8 mouse cellular contexts compared by ENCODE assay signal in genomic region chr2:118896914-118897291, GRCm38 (mm10). TPM values are rescaled to one million over a fixed set of nuclear protein-coding genes. Genes with fewer than 3 reads are reported as not detected.
A peak's percentile ranks its signal among the peaks of the same experiment; 100 is the strongest.
DNase-seq lines count a peak whose midpoint lies in the region; ATAC-seq and TF ChIP-seq lines count a peak whose summit lies in the region.

No protein-coding gene starts in this region.

- H3K9ac ChIP-seq in forebrain, embryonic 11.5 days (ENCODE audit: low read length) = peak overlapping the region; percentile 29; the same call in 1 of the 2 replicates
- H3K9ac ChIP-seq in limb, embryonic 15.5 days = peak overlapping the region; percentile 29; the same call in 1 of the 2 replicates

- H3K4me2 ChIP-seq in forebrain, embryonic 11.5 days (ENCODE audit: low read depth, low read length, severe bottlenecking) = peak overlapping the region; percentile 69
- peak overlapping the region; percentile 94 for H3K4me2 ChIP-seq in limb, embryonic 15.5 days

- no peak for TF ChIP-seq CTCF in small intestine, adult 2 months (IDR thresholded peaks at IDR 0.05; ENCODE audit: extremely low read depth, insufficient read length, insufficient replicate concordance, low read depth, low read length)

- no peaks in the 10 kb centered on the region for H3K36me3 ChIP-seq in forebrain, embryonic 11.5 days (ENCODE audit: control insufficient read depth, insufficient read depth, low read length)
- no peaks in the 10 kb centered on the region for H3K36me3 ChIP-seq in limb, embryonic 15.5 days
- no peaks in the 10 kb centered on the region for H3K36me3 ChIP-seq in small intestine, adult 2 months (ENCODE audit: control insufficient read depth, insufficient read depth, low read length)

- under 1% methylated on average over 13 of the region's 13 CpGs for WGBS in forebrain, embryonic 11.5 days
- WGBS in limb, embryonic 15.5 days = 1% methylated on average over 13 of the region's 13 CpGs
- 3% methylated on average over 13 of the region's 13 CpGs for WGBS in small intestine, adult 2 months

- ATAC-seq in forebrain, embryonic 11.5 days (replicated peaks; ENCODE audit: low FRiP score) = no peak
- no peak for ATAC-seq in limb, embryonic 15.5 days (ENCODE audit: insufficient number of reproducible peaks, low FRiP score, low TSS enrichment, low read depth)

- intact Hi-C loops in gastrocnemius, postnatal 14 days (cut with DNase I; ENCODE audit: low total_unique reads) = no loop called here

- no peaks in the 10 kb centered on the region for H3K9me3 ChIP-seq in forebrain, embryonic 11.5 days (ENCODE audit: control insufficient read depth, low read length)
- H3K9me3 ChIP-seq in limb, embryonic 15.5 days = no peaks in the 10 kb centered on the region

- no peak overlapping the region for H3K27ac ChIP-seq in forebrain, embryonic 11.5 days (ENCODE audit: low read depth, low read length)
- no peak overlapping the region for H3K27ac ChIP-seq in limb, embryonic 15.5 days
- H3K27ac ChIP-seq in small intestine, adult 2 months (ENCODE audit: insufficient read depth, low read depth, low read length) = no peak overlapping the region

- peak overlapping the region; percentile 38 for H3K4me3 ChIP-seq in forebrain, embryonic 11.5 days (ENCODE audit: low read depth, low read length)
- peak overlapping the region; percentile 50 for H3K4me3 ChIP-seq in limb, embryonic 15.5 days
- H3K4me3 ChIP-seq in small intestine, adult 2 months (ENCODE audit: low read depth, low read length) = peak overlapping the region; percentile 61

- H3K4me1 ChIP-seq in forebrain, embryonic 11.5 days (replicated peaks; ENCODE audit: control insufficient read depth, insufficient read depth, low read length) = peaks cover 29% of the 10 kb centered on the region
- H3K4me1 ChIP-seq in limb, embryonic 15.5 days = peaks cover 41% of the 10 kb centered on the region
- H3K4me1 ChIP-seq in small intestine, adult 2 months (ENCODE audit: control insufficient read depth, insufficient read depth, insufficient read length, low read length) = peaks cover 19% of the 10 kb centered on the region

- peaks cover 55% of the 10 kb centered on the region for H3K27me3 ChIP-seq in forebrain, embryonic 11.5 days (ENCODE audit: control insufficient read depth, insufficient read depth, low read length)
- H3K27me3 ChIP-seq in limb, embryonic 15.5 days = peaks cover 72% of the 10 kb centered on the region
- H3K27me3 ChIP-seq in small intestine, adult 2 months (ENCODE audit: control insufficient read depth, insufficient read depth, low read length) = peaks cover 36% of the 10 kb centered on the region

- DNase-seq in cerebellum, postnatal 10 days = peak; percentile 42 to 56
- no peak for DNase-seq in cerebellum, adult 11 months
- peak; percentile 66 to 70 for DNase-seq in B cell, adult 2 months
- no peak for DNase-seq in forebrain, embryonic 11.5 days (ENCODE audit: low spot score)
- DNase-seq in gastrocnemius, postnatal 14 days = no peak
- DNase-seq in Muller cell, postnatal 12 days (ENCODE audit: inconsistent ontology term) = no peak

- TF ChIP-seq POLR2A in small intestine, adult 2 months (IDR thresholded peaks at IDR 0.05; ENCODE audit: low read depth, low read length) = no peak

RNA-seq across cellular contexts. Expression of gene Bahd1, which starts 3.3 kb away (rescaled TPM):
- 1.3 TPM in 2 replicates for polyA plus RNA-seq in forebrain, embryonic 11.5 days (2014; fragmentation: Nextera tagmentation; extraction: Ambion mirVana)
- polyA plus RNA-seq in limb, embryonic 15.5 days (2015; fragmentation: Nextera tagmentation; extraction: Ambion mirVana) = 5.7 and 6.4 TPM in 2 replicates
- polyA plus RNA-seq in small intestine, adult 2 months (2012; rRNA removed) = 11.8 and 24.6 TPM in 2 replicates
- total RNA-seq in gastrocnemius, postnatal 14 days (2021) = 1 to 10 TPM; 4.9 to 5.0 TPM

RNA-seq across cellular contexts. Expression of gene Chst14, which starts 29.4 kb away (rescaled TPM):
- 15.7 and 20.4 TPM in 2 replicates for polyA plus RNA-seq in forebrain, embryonic 11.5 days (2014; fragmentation: Nextera tagmentation; extraction: Ambion mirVana)
- polyA plus RNA-seq in limb, embryonic 15.5 days (2015; fragmentation: Nextera tagmentation; extraction: Ambion mirVana) = 41.2 and 47.0 TPM in 2 replicates
- 3.8 and 4.0 TPM in 2 replicates for polyA plus RNA-seq in small intestine, adult 2 months (2012; rRNA removed)
- 1 to 10 TPM; 5.8 to 6.2 TPM for total RNA-seq in gastrocnemius, postnatal 14 days (2021)

RNA-seq across cellular contexts. Expression of gene Ivd, which starts 35.1 kb away (rescaled TPM):
- 48.8 and 58.0 TPM in 2 replicates for polyA plus RNA-seq in forebrain, embryonic 11.5 days (2014; fragmentation: Nextera tagmentation; extraction: Ambion mirVana)
- 66.7 and 70.7 TPM in 2 replicates for polyA plus RNA-seq in limb, embryonic 15.5 days (2015; fragmentation: Nextera tagmentation; extraction: Ambion mirVana)
- 17.6 and 25.7 TPM in 2 replicates for polyA plus RNA-seq in small intestine, adult 2 months (2012; rRNA removed)
- 10 to 100 TPM; 68.8 to 85.3 TPM for total RNA-seq in gastrocnemius, postnatal 14 days (2021)

Comparison
In these comparisons a context has a peak if more than half of its experiments do, and no peak if none do; other contexts are left out.
1. DNase-seq: peak in cerebellum, postnatal 10 days (2 of 2) and B cell, adult 2 months (2 of 2); none in cerebellum, adult 11 months (single experiment), forebrain, embryonic 11.5 days (single experiment), gastrocnemius, postnatal 14 days (single experiment) and Muller cell, postnatal 12 days (single experiment).
2. Peak in every context shown above with its lines, with median percentiles within 50 percentile points of each other: H3K4me3 ChIP-seq.